Mouse (Mus musculus): ENCODE results near the gene Gm10718. TPM values are rescaled to one million over a fixed set of nuclear protein-coding genes. Genes with fewer than 3 reads are reported as not detected.
"Not testable (repeated sequence)": the region's sequence is repeated elsewhere in the genome, so short reads cannot be mapped to it uniquely, and the experiment has no call there.

Gene Gm10718
- 1 to 10 TPM in 1 of 2 experiments, under 1 TPM in 1; 0.54 to 1.4 TPM for total RNA-seq (2021)

DNA sequence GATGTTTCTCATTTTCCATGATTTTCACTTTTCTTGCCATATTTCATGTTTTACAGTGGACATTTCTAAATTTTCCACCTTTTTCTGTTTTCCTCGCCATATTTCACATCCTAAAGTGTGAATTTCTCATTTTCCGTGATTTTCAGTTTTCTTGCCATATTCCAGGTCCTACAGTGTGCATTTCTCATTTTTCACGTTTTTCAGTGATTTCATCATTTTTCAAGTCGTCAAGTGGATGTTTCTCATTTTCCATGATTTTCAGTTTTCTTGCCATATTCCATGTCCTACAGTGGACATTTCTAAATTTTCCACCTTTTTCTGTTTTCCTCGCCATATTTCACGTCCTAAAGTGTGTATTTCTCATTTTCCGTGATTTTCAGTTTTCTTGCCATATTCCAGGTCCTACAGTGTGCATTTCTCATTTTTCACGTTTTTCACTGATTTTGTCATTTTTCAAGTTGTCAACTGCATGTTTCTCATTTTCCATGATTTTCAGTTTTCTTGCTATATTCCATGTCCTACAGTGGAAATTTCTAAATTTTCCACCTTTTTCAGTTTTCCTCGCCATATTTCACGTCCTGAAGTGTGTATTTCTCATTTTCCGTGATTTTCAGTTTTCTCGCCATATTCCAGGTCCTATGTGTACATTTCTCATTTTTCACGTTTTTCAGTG is at the start of gene Gm10718:
Gm10718 (plus strand) TSS at position 236 of the 673 bp plus-strand sequence.
- peak in 1 of 2 experiments; percentile 26 for DNase-seq (ENCODE audit: extremely low spot score in 1 of 2, low spot score in 2 of 2)
- intact Hi-C loops (cut with DNase I): not testable (repeated sequence)

DNA sequence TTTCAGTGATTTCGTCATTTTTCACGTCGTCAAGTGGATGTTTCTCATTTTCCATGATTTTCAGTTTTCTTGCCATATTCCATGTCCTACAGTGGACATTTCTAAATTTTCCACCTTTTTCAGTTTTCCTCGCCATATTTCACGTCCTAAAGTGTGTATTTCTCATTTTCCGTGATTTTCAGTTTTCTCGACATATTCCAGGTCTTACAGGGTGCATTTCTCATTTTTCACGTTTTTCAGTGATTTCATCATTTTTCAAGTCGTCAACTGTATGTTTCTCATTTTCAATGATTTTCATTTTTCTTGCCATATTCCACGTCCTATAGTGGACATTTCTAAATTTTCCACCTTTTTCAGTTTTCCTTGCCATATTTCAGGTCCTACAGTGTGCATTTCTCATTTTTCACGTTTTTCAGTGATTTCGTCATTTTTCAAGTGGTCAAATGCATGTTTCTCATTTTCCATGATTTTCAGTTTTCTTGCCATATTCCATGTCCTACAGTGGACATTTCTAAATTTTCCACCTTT is 22.8 kb upstream of the Gm10718 start, which contains the start of gene Gm10722:
Gm10722 (plus strand) TSS at position 478 of the 528 bp plus-strand sequence.
- DNase-seq (ENCODE audit: extremely low spot score in 1 of 2, low spot score in 2 of 2): peak in 1 of 2 experiments; percentile 1
- intact Hi-C loops (cut with DNase I): not testable (repeated sequence)

GRCm38 (mm10) chr9:3001006-3001405 is 22.3 kb upstream of the Gm10718 start:
- DNase-seq (ENCODE audit: extremely low spot score in 1 of 2, low spot score in 2 of 2): peak in 1 of 2 experiments; percentile 38
- intact Hi-C loops (cut with DNase I): not testable (repeated sequence)

DNA sequence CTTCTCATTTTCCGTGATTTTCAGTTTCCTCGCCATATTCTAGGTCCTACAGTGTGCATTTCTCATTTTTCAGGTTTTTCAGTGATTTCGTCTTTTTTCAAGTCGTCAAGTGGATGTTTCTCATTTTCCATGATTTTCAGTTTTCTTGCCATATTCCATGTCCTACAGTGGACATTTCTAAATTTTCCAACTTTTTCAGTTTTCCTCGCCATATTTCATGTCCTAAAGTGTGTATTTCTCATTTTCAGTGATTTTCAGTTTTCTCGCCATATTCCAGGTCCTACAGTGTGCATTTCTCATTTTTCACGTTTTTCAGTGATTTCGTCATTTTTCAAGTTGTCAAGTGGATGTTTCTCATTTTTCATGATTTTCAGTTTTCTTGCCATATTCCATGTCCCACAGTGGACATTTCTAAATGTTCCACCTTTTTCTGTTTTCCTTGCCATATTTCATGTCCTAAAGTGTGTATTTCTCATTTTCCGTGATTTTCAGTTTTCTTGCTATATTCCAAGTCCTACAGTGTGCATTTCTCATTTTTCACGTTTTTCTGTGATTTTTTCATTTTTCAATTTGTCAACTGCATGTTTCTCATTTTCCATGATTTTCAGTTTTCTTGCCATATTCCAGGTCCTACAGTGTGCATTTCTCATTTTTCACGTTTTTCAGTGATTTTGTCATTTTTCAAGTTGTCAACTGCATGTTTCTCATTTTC is 21.2 kb upstream of the Gm10718 start:
- intact Hi-C loops (cut with DNase I): not testable (repeated sequence)
- peak; percentile 87 to 100 for DNase-seq (ENCODE audit: extremely low spot score in 1 of 2, low spot score in 2 of 2)

GRCm38 (mm10) chr9:3002794-3003396 is 20.5 kb upstream of the Gm10718 start, which contains the start of gene Gm11168:
Gm11168 (plus strand) TSS chr9:3003346.
- intact Hi-C loops (cut with DNase I); DNase-seq (ENCODE audit: extremely low spot score in 1 of 2, low spot score in 2 of 2): not testable (repeated sequence)

- intact Hi-C loops (cut with DNase I); DNase-seq (ENCODE audit: extremely low spot score in 1 of 2, low spot score in 2 of 2): not testable (repeated sequence)
Measured at GRCm38 (mm10) chr9:3006179-3006578, 17.2 kb upstream of the Gm10718 start.

DNA sequence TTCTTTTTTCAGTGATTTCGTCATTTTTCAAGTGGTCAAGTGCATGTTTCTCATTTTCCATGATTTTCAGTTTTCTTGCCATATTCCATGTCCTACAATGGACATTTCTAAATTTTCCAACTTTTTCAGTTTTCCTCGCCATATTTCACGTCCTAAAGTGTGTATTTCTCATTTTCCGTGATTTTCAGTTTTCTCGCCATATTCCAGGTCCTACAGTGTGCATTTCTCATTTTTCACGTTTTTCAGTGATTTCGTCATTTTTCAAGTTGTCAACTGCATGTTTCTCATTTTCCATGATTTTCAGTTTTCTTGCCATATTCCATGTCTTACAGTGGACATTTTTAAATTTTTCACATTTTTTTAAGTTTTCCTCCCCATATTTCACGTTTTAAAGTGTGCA is 16.7 kb upstream of the Gm10718 start:
- intact Hi-C loops (cut with DNase I): not testable (repeated sequence)
- peak; percentile 40 to 97 for DNase-seq (ENCODE audit: extremely low spot score in 1 of 2, low spot score in 2 of 2)

GRCm38 (mm10) chr9:3007272-3007671 is 16.1 kb upstream of the Gm10718 start:
- intact Hi-C loops (cut with DNase I); DNase-seq (ENCODE audit: extremely low spot score in 1 of 2, low spot score in 2 of 2): not testable (repeated sequence)

- intact Hi-C loops (cut with DNase I); DNase-seq (ENCODE audit: extremely low spot score in 1 of 2, low spot score in 2 of 2): not testable (repeated sequence)
Measured at GRCm38 (mm10) chr9:3009331-3009730, 14.0 kb upstream of the Gm10718 start.

- intact Hi-C loops (cut with DNase I); DNase-seq (ENCODE audit: extremely low spot score in 1 of 2, low spot score in 2 of 2): not testable (repeated sequence)
Measured at GRCm38 (mm10) chr9:3012054-3012621, 11.2 kb upstream of the Gm10718 start.

GRCm38 (mm10) chr9:3012733-3013279 is 10.5 kb upstream of the Gm10718 start, which contains the start of gene Gm10721:
Gm10721 (plus strand) TSS chr9:3013140.
- DNase-seq (ENCODE audit: extremely low spot score in 1 of 2, low spot score in 2 of 2); intact Hi-C loops (cut with DNase I): not testable (repeated sequence)

- intact Hi-C loops (cut with DNase I); DNase-seq (ENCODE audit: extremely low spot score in 1 of 2, low spot score in 2 of 2): not testable (repeated sequence)
Measured at GRCm38 (mm10) chr9:3015354-3015753, 8.0 kb upstream of the Gm10718 start, which contains the start of gene Gm10720. Gm10720 (plus strand) TSS chr9:3015654.

DNA sequence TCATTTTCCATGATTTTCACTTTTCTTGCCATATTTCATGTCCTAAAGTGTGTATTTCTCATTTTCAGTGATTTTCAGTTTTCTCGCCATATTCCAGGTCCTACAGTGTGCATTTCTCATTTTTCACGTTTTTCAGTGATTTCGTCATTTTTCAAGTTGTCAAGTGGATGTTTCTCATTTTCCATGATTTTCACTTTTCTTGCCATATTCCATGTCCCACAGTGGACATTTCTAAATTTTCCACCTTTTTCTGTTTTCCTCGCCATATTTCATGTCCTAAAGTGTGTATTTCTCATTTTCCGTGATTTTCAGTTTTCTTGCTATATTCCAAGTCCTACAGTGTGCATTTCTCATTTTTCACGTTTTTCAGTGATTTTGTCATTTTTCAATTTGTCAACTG is 7.5 kb upstream of the Gm10718 start:
- intact Hi-C loops (cut with DNase I); DNase-seq (ENCODE audit: extremely low spot score in 1 of 2, low spot score in 2 of 2): not testable (repeated sequence)

- intact Hi-C loops (cut with DNase I); DNase-seq (ENCODE audit: extremely low spot score in 1 of 2, low spot score in 2 of 2): not testable (repeated sequence)
Measured at GRCm38 (mm10) chr9:3017108-3017507, 6.2 kb upstream of the Gm10718 start, which contains the start of gene Gm10719. Gm10719 (plus strand) TSS chr9:3017408.

- intact Hi-C loops (cut with DNase I): not testable (repeated sequence)
- DNase-seq (ENCODE audit: extremely low spot score in 1 of 2, low spot score in 2 of 2): peak in 1 of 2 experiments; percentile 47
Measured at GRCm38 (mm10) chr9:3018944-3019343, 4.4 kb upstream of the Gm10718 start.

GRCm38 (mm10) chr9:3019835-3020727 is 3.3 kb upstream of the Gm10718 start:
- intact Hi-C loops (cut with DNase I): not testable (repeated sequence)
- peak; percentile 43 to 77 for DNase-seq (ENCODE audit: extremely low spot score in 1 of 2, low spot score in 2 of 2)

DNA sequence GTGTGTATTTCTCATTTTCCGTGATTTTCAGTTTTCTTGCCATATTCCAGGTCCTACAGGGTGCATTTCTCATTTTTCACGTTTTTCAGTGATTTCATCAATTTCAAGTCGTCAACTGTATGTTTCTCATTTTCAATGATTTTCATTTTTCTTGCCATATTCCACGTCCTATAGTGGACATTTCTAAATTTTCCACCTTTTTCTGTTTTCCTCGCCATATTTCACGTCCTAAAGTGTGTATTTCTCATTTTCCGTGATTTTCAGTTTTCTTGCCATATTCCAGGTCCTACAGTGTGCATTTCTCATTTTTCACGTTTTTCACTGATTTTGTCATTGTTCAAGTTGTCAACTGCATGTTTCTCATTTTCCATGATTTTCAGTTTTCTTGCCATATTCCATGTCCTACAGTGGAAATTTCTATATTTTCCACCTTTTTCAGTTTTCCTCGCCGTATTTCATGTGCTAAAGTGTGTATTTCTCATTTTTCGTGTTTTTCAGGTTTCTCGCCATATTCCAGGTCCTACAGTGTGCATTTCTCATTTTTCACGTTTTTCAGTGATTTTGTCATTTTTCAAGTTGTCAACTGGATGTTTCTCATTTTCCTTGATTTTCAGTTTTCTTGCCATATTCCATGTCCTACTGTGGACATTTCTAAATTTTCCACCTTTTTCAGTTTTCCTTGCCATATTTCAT is 885 bp upstream of the Gm10718 start:
- intact Hi-C loops (cut with DNase I): not testable (repeated sequence)
- DNase-seq (ENCODE audit: extremely low spot score in 1 of 2, low spot score in 2 of 2): peak; percentile 61 to 86

All from left cerebral cortex, postnatal 10 days (tissue).